Comparison of ENCODE assay signal across 16 mouse cellular contexts in genomic region chr17:3218364-3218763, GRCm38 (mm10).
A peak's percentile ranks its signal among the peaks of the same experiment; 100 is the strongest.
DNase-seq lines count a peak whose midpoint lies in the region; ATAC-seq and TF ChIP-seq lines count a peak whose summit lies in the region.
"Had no signal": no experiment of that assay in that cellular context is flagged by ENCODE, and none has a peak within 500 bp of the region (broad histone marks: within the 10 kb centered on the region; RNA-seq: fewer than 3 reads in every experiment).

No protein-coding gene starts in this region.

- H3K4me3 ChIP-seq in heart, embryonic 10.5 days: no peak overlapping the region
- H3K4me3 ChIP-seq in heart, embryonic 11.5 days (ENCODE audit: low read depth, low read length): no peak overlapping the region
- H3K4me3 ChIP-seq in neural tube, embryonic 15.5 days (replicated peaks): no peak overlapping the region
- no peak overlapping the region for H3K4me3 ChIP-seq in kidney, postnatal 0 days (replicated peaks; ENCODE audit: low read depth, low read length)
- H3K4me3 ChIP-seq: embryonic facial prominence, embryonic 10.5 days; limb, embryonic 13.5 days; midbrain, embryonic 15.5 days; neural tube, embryonic 13.5 days had no signal

- WGBS in heart, embryonic 10.5 days: 91% methylated on average over 7 of the region's 7 CpGs
- WGBS in heart, embryonic 11.5 days (ENCODE audit: insufficient replicate concordance): 82% methylated on average over 7 of the region's 7 CpGs
- WGBS in neural tube, embryonic 15.5 days: 58% methylated on average over 7 of the region's 7 CpGs
- whole genome bisulfite sequencing in kidney, postnatal 0 days: 32% methylated on average over 7 of the region's 7 CpGs

- peaks cover 11% of the 10 kb centered on the region; the same call in 1 of the 2 replicates for H3K4me1 ChIP-seq in heart, embryonic 10.5 days
- peaks cover 16% of the 10 kb centered on the region for H3K4me1 ChIP-seq in heart, embryonic 11.5 days (ENCODE audit: control insufficient read depth, insufficient read depth, low read length)
- peaks cover 13% of the 10 kb centered on the region; the same call in 1 of the 2 replicates for H3K4me1 ChIP-seq in neural tube, embryonic 15.5 days
- 0 out of 2 replicates have a peak, but pooled peaks cover 4% of the 10 kb centered on the region for H3K4me1 ChIP-seq in kidney, postnatal 0 days (replicated peaks; ENCODE audit: insufficient read depth, low read length)
- H3K4me1 ChIP-seq: embryonic facial prominence, embryonic 10.5 days; limb, embryonic 13.5 days; midbrain, embryonic 15.5 days had no signal

- no peak overlapping the region for H3K9ac ChIP-seq in heart, embryonic 11.5 days (ENCODE audit: low read depth, low read length)
- H3K9ac ChIP-seq in neural tube, embryonic 15.5 days (replicated peaks): no peak overlapping the region
- no peak overlapping the region for H3K9ac ChIP-seq in kidney, postnatal 0 days (ENCODE audit: low read depth, low read length)
- H3K9ac ChIP-seq: limb, embryonic 13.5 days; midbrain, embryonic 15.5 days; neural tube, embryonic 13.5 days had no signal

- H3K9me3 ChIP-seq in heart, embryonic 10.5 days: no peaks in the 10 kb centered on the region
- no peaks in the 10 kb centered on the region for H3K9me3 ChIP-seq in heart, embryonic 11.5 days (replicated peaks; ENCODE audit: control insufficient read depth, low read length)
- no peaks in the 10 kb centered on the region for H3K9me3 ChIP-seq in neural tube, embryonic 15.5 days (replicated peaks)
- no peaks in the 10 kb centered on the region for H3K9me3 ChIP-seq in kidney, postnatal 0 days (replicated peaks; ENCODE audit: low read length)
- H3K9me3 ChIP-seq: embryonic facial prominence, embryonic 10.5 days; limb, embryonic 13.5 days; midbrain, embryonic 15.5 days; neural tube, embryonic 13.5 days had no signal

- no peak for TF ChIP-seq CTCF in kidney, postnatal 0 days (IDR thresholded peaks at IDR 0.05; ENCODE audit: low read depth)

- peak; percentile 4 for DNase-seq in heart, embryonic 10.5 days (ENCODE audit: low spot score)
- no peak for DNase-seq in neural tube, embryonic 10.5 days (ENCODE audit: extremely low spot score, low spot score)
- peak; percentile 62 for DNase-seq in kidney, postnatal 0 days (ENCODE audit: low spot score)
- DNase-seq in thymus, postnatal 36 days: no peak
- no peak for DNase-seq in thymus, postnatal 0 days (ENCODE audit: low spot score)
- DNase-seq: cerebellum, adult 8-10 months; gastrocnemius, postnatal 10 days; heart, postnatal 4 days; thymus, postnatal 25 days had no signal

- no peak overlapping the region for H3K4me2 ChIP-seq in heart, embryonic 11.5 days
- no peak overlapping the region for H3K4me2 ChIP-seq in neural tube, embryonic 15.5 days
- H3K4me2 ChIP-seq in kidney, postnatal 0 days (ENCODE audit: low read length): no peak overlapping the region
- H3K4me2 ChIP-seq: limb, embryonic 13.5 days; midbrain, embryonic 15.5 days; neural tube, embryonic 13.5 days had no signal

- no peak overlapping the region for H3K27ac ChIP-seq in heart, embryonic 10.5 days
- no peak overlapping the region for H3K27ac ChIP-seq in heart, embryonic 11.5 days (ENCODE audit: low read depth, low read length)
- peak overlapping the region; percentile 46; the same call in 1 of the 2 replicates for H3K27ac ChIP-seq in neural tube, embryonic 15.5 days (replicated peaks)
- 0 out of 2 replicates have a peak overlapping the region, but pooled peaks have one; percentile 20 for H3K27ac ChIP-seq in kidney, postnatal 0 days
- H3K27ac ChIP-seq: embryonic facial prominence, embryonic 10.5 days; limb, embryonic 13.5 days; macrophage; midbrain, embryonic 15.5 days; neural tube, embryonic 13.5 days had no signal

- peaks cover 15% of the 10 kb centered on the region for H3K36me3 ChIP-seq in heart, embryonic 10.5 days
- peaks cover 5% of the 10 kb centered on the region; the same call in 1 of the 2 replicates for H3K36me3 ChIP-seq in heart, embryonic 11.5 days (ENCODE audit: control insufficient read depth, insufficient read depth, low read length)
- H3K36me3 ChIP-seq in neural tube, embryonic 15.5 days: peaks cover 8% of the 10 kb centered on the region; the same call in 1 of the 2 replicates
- H3K36me3 ChIP-seq in kidney, postnatal 0 days (ENCODE audit: insufficient read depth, low read length): 0 out of 2 replicates have a peak, but pooled peaks cover 4% of the 10 kb centered on the region
- H3K36me3 ChIP-seq: midbrain, embryonic 15.5 days had no signal

- no peaks in the 10 kb centered on the region for H3K27me3 ChIP-seq in heart, embryonic 10.5 days (ENCODE audit: insufficient read depth, poor library complexity, severe bottlenecking)
- H3K27me3 ChIP-seq in heart, embryonic 11.5 days (ENCODE audit: control insufficient read depth, insufficient read depth, low read length): no peaks in the 10 kb centered on the region
- H3K27me3 ChIP-seq in neural tube, embryonic 15.5 days (replicated peaks): no peaks in the 10 kb centered on the region
- H3K27me3 ChIP-seq in kidney, postnatal 0 days (ENCODE audit: insufficient read depth, low read length): no peaks in the 10 kb centered on the region
- H3K27me3 ChIP-seq: limb, embryonic 13.5 days; midbrain, embryonic 15.5 days; neural tube, embryonic 13.5 days had no signal

- ATAC-seq in heart, embryonic 11.5 days (replicated peaks; ENCODE audit: insufficient number of reproducible peaks, low FRiP score, low TSS enrichment): no peak
- ATAC-seq in neural tube, embryonic 15.5 days (ENCODE audit: low FRiP score): no peak
- ATAC-seq in kidney, postnatal 0 days (replicated peaks; ENCODE audit: low FRiP score, low read depth): peak; percentile 76; the same call in 1 of the 2 replicates
- ATAC-seq: midbrain, embryonic 15.5 days had no signal

Comparison
In these comparisons a context has a peak if more than half of its experiments do, and no peak if none do; other contexts are left out.
1. DNase-seq: peak in heart, embryonic 10.5 days (single experiment) and kidney, postnatal 0 days (single experiment); none in neural tube, embryonic 10.5 days (single experiment), thymus, postnatal 36 days (0 of 2) and thymus, postnatal 0 days (single experiment).
2. H3K27ac ChIP-seq: peak in neural tube, embryonic 15.5 days (single experiment) and kidney, postnatal 0 days (single experiment); none in heart, embryonic 10.5 days (single experiment) and heart, embryonic 11.5 days (single experiment).